Mouse (Mus musculus) liver, embryonic 14.5 days (tissue): ENCODE measurements around the gene Myh9. TPM values are rescaled to one million over a fixed set of nuclear protein-coding genes. Genes with fewer than 3 reads are reported as not detected.

ENCODE experiments used
- ATAC-seq: fragments of 200-750 bp; cut with Nextera tagmentation; 2 replicates; pipeline ENCODE4 v1.8.0; 2017; ENCODE audit warnings: moderate number of reproducible peaks, mild to moderate bottlenecking, moderate library complexity; ENCODE audit not compliant: insufficient read depth
- DNase-seq, 3 experiments: peaks; one replicate each; pipeline ENCODE4 v3.0.0-alpha.2; 2012 to 2013; ENCODE audit warnings: low read depth in 3 of 3, low spot score in 3 of 3
- H3K27ac ChIP-seq: fragments of 300-500 bp; sonication (generic); 2 replicates; pipeline ENCODE4 v1.5.1; 2014; ENCODE audit warnings: moderate library complexity, mild to moderate bottlenecking, control low read depth, inconsistent platforms
- H3K27me3 ChIP-seq: fragments of 300-500 bp; sonication (generic); 2 replicates; pipeline ENCODE4 v1.6.1; 2014; ENCODE audit warnings: mild to moderate bottlenecking, low read length, moderate library complexity; ENCODE audit not compliant: control insufficient read depth, insufficient read depth
- H3K36me3 ChIP-seq: fragments of 300-500 bp; sonication (generic); replicated peaks from 2 replicates; pipeline ENCODE4 v1.6.1; 2014; ENCODE audit warnings: low read depth; ENCODE audit not compliant: control insufficient read depth, insufficient read depth
- H3K4me1 ChIP-seq, 2 experiments: fragments of 200-500 bp in 1 of 2; fragments of 300-500 bp in 1 of 2; sonication (generic) in 1 of 2; replicated peaks; 2 replicates each; pipeline ENCODE4 v1.6.1; 2012 to 2014; ENCODE audit warnings: antibody characterized with exemption in 1 of 2, inconsistent platforms in 1 of 2, low read length in 1 of 2; ENCODE audit not compliant: control insufficient read depth in 2 of 2, insufficient read depth in 2 of 2
- H3K4me2 ChIP-seq: fragments of 300-500 bp; sonication (generic); 2 replicates; pipeline ENCODE4 v1.6.1; 2014; ENCODE audit warnings: low read depth, mild to moderate bottlenecking, control low read depth, moderate library complexity
- H3K4me3 ChIP-seq, 2 experiments: fragments of 200-500 bp in 1 of 2; fragments of 300-500 bp in 1 of 2; sonication (generic) in 1 of 2; 2 replicates each; pipeline ENCODE4 v1.5.1; 2012 to 2014; ENCODE audit warnings: low read depth in 2 of 2, low read length in 2 of 2, mild to moderate bottlenecking in 2 of 2, control low read depth in 1 of 2, inconsistent platforms in 1 of 2, moderate library complexity in 1 of 2; ENCODE audit not compliant: insufficient read depth in 1 of 2
- H3K9ac ChIP-seq: fragments of 300-500 bp; sonication (generic); replicated peaks from 2 replicates; pipeline ENCODE4 v1.6.1; 2014; ENCODE audit warnings: mild to moderate bottlenecking, control low read depth, moderate library complexity
- H3K9me3 ChIP-seq: fragments of 300-500 bp; sonication (generic); 2 replicates; pipeline ENCODE4 v1.6.1; 2016; ENCODE audit warnings: low read length, mixed read lengths; ENCODE audit not compliant: control insufficient read depth
- CTCF ChIP-seq: IDR thresholded peaks from 2 replicates; pipeline ENCODE4 v1.5.1; 2016; ENCODE audit warnings: antibody characterized with exemption, low read depth, control low read depth
- EP300 ChIP-seq: IDR thresholded peaks from 2 replicates; pipeline ENCODE4 v1.6.1; 2016; ENCODE audit warnings: antibody characterized with exemption, low read depth
- WGBS: fragments of 180-500 bp; shearing (Covaris S2); extraction: QIAGEN DNeasy Blood & Tissue Kit; methylation state at CpG from one replicate; pipeline ENCODE4 v1.1.7; 2014; ENCODE audit not compliant: insufficient replicate concordance; 5-methylcytosine and 5-hydroxymethylcytosine counted together
- polyA plus RNA-seq, 2 experiments: library from polyadenylated mRNA; depleted of rRNA in 1 of 2; stranded (reverse) in 1 of 2; unstranded in 1 of 2; fragments of >200 nt; fragmentation: Nextera tagmentation in 1 of 2; extraction: Ambion mirVana in 1 of 2; gene quantifications; 2 replicates each; pipeline versions ENCODE4 v1.2.1 to v1.2.3; 2012 to 2014

Gene Myh9
- polyA plus RNA-seq, 2 experiments, result 21.3 to 21.9 TPM

DNA sequence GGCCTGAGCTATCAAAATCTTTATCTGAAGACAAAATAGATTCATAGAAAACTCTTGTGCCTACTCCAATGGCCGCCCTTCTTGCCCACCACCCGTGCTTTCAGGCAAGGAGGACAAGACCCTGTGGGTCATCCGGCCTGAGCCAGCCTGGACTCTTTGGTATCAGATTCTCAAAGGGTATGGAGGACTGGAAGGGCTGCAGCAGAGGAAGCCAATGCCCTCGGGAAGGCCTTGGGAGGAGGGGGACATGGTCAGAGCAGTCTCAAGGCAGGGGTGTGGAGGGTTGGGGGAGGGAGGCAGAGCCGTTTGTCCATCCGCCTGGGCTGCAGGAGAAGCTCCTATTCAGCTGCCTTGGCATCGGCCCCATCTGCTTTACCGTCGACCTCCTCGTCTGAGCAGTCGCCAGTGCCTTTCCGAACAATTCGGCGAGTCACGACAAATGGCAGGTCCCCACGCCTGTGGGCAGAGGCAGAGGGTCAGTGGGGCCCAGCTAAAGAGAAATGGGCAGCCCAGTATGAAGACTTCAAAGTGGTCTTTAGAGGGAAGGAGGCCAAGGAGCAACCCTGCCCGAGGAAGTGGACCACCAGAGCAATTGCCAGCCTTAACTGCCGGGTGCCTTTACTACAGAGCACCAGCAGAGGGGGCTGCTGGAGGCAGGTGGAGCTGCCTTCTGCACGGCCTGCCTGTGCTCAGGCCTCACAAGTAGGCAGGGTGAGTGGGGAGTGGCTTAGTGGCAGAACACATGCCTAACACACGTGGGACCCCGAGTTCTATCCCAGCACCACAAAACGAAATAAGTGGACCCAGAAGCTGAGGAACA is 80.2 kb downstream of the Myh9 start:
- no peak overlapping the region for H3K4me3 ChIP-seq
- H3K4me2 ChIP-seq, result no peak overlapping the region
- no peak overlapping the region for H3K27ac ChIP-seq
- ATAC-seq, result no peak
- peaks cover 0 to 2% of the 10 kb centered on the region in 2 experiments; a peak in 3 of 4 replicates for H3K4me1 ChIP-seq
- no peak for TF ChIP-seq EP300
- TF ChIP-seq CTCF, result peak; percentile 90
- no peaks in the 10 kb centered on the region for H3K27me3 ChIP-seq
- no peak overlapping the region for H3K9ac ChIP-seq
- DNase-seq, result no peak
- H3K9me3 ChIP-seq, result no peaks in the 10 kb centered on the region
- WGBS, result 79% methylated on average over 22 of the region's 22 CpGs
- H3K36me3 ChIP-seq, result peaks cover 59% of the 10 kb centered on the region

DNA sequence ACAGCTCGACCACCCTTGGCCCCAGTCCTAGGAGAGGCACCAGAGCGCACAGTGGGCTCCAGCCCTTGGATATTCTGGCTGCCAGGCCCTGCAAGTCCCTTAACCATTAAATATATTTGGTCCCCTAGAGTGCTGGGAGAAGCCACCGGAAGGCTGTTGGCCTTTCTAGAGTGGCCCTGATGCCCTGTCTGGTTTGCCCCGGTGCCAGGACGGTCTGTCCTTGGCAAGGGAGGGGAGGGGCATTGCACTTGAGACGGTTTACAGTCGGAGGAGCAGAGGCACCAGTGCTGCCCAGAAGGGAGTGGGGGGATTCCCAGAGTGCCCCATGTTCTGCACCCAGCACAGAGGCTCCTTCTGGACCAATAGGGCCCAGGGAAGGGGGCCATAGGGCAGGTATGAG is 80.9 kb downstream of the Myh9 start:
- Histone ChIP-seq H3K4me3 (no peak overlapping the region), H3K27me3 (no peaks in the 10 kb centered on the region), H3K4me2 (no peak overlapping the region), H3K4me1 (peaks cover 7 to 9% of the 10 kb centered on the region in 2 experiments), H3K36me3 (peaks cover 53% of the 10 kb centered on the region), H3K27ac (no peak overlapping the region), H3K9ac (no peak overlapping the region), H3K9me3 (no peaks in the 10 kb centered on the region)
- TF ChIP-seq CTCF, result no peak
- TF ChIP-seq EP300, result no peak
- DNase-seq (no peak), ATAC-seq (no peak)
- WGBS, result 91% methylated on average over 7 of the region's 7 CpGs

DNA sequence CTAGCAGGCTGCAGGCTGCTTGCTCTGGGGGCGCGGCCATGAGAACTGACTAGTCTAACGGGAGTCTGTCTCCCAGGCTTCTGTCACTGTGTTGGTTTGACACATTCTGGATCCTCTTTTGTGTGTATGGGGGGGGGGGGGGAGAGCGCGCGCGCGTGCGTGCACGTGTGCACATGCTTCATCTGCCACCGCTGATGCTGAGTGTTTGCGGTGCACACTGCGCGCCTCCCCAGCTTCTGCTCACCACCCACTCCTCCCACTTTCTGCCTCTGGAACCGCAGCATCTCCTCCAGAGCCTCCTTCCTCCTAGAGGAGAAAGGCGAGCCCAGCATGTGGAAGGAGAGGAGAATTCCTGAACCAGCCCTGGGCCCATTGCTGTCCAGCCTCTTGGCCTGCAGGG is 81.9 kb downstream of the Myh9 start:
- Histone ChIP-seq H3K27me3 (no peaks in the 10 kb centered on the region), H3K4me2 (no peak overlapping the region), H3K9ac (no peak overlapping the region), H3K4me3 (no peak overlapping the region), H3K9me3 (no peaks in the 10 kb centered on the region), H3K4me1 (peaks cover 14 to 16% of the 10 kb centered on the region in 2 experiments), H3K27ac (no peak overlapping the region), H3K36me3 (peaks cover 44% of the 10 kb centered on the region)
- ATAC-seq (no peak), DNase-seq (no peak)
- TF ChIP-seq CTCF, result no peak
- no peak for TF ChIP-seq EP300
- WGBS, result 86% methylated on average over 15 of the region's 16 CpGs

DNA sequence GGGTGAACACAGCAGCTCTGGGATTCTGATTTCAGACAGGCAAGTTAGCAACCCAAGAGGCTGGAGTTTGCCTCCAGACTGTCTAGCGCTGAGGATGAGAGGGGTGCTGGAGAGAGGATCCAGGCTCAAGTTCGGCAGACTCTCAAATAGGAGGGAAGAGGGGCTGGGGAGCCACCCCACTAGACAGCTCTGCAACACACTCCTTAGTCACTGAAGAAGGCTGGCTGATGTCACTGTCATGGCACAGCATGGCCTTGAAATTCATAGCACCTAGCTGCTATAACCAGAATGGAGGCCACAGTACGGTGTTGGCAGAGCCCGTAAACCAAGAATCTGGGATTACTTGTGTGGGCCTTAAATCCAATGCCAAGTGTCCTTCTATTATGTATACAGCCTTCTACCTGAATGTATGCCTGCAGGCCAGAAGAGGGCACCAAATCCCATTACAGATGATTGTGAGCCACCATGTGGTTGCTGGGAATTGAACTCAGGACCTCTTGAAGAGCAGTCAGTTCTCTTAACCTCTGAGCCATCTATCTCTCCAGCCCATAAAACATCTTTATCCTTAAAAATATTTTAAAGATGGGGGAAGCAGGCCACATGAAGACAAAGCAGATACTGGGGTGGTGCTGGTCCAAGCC is 84.3 kb downstream of the Myh9 start:
- DNase-seq (no peak), ATAC-seq (no peak)
- peaks cover 17 to 24% of the 10 kb centered on the region in 2 experiments for H3K4me1 ChIP-seq
- WGBS, result 68% methylated on average over 4 of the region's 4 CpGs
- H3K36me3 ChIP-seq, result peaks cover 27% of the 10 kb centered on the region
- H3K27me3 ChIP-seq, result no peaks in the 10 kb centered on the region
- H3K4me2 ChIP-seq, result no peak overlapping the region
- H3K4me3 ChIP-seq, result no peak overlapping the region
- no peak overlapping the region for H3K27ac ChIP-seq
- H3K9ac ChIP-seq, result no peak overlapping the region
- TF ChIP-seq CTCF, result peak; percentile 65
- TF ChIP-seq EP300, result no peak
- H3K9me3 ChIP-seq, result no peaks in the 10 kb centered on the region

DNA sequence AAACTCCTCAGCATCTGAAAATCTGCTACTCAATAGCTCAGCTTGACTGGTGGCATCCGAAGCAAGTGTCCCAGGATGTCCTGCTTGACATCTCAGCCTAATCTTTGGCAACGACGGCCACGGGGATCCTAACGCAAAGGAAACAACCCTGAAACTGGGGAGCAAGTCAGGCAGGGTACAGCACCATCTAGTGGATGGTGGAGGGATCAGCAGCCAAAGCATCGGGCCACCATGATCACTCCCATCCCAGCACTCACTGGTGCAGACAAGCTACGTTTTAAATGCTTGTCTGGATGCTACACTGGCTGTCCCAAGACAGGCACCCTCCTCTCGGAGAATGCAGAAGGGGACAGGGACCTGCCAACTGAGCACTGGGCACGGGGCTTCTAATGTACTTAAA is 85.1 kb downstream of the Myh9 start, which contains the start of gene Apol8:
Gene Apol8 (minus strand): TSS at position 156 of the 400 bp plus-strand sequence.
- no peaks in the 10 kb centered on the region for H3K27me3 ChIP-seq
- H3K9me3 ChIP-seq, result no peaks in the 10 kb centered on the region
- peak within 1 kb of the TSS; percentile 67 to 80 for H3K4me3 ChIP-seq
- H3K4me2 ChIP-seq, result peak within 1 kb of the TSS; percentile 82
- TF ChIP-seq EP300 (no peak), CTCF (peak; percentile 100)
- H3K36me3 ChIP-seq, result peaks cover 27% of the 10 kb centered on the region
- H3K27ac ChIP-seq, result peak within 1 kb of the TSS; percentile 87
- H3K4me1 ChIP-seq, result peaks cover 21 to 28% of the 10 kb centered on the region in 2 experiments
- ATAC-seq (peak; percentile 28; the same call in 1 of the 2 replicates), DNase-seq (peak; percentile 65 to 77 (median 71))
- H3K9ac ChIP-seq, result peak within 1 kb of the TSS; percentile 72
- 4% methylated on average over 9 of the region's 9 CpGs for WGBS
